Mouse (Mus musculus) MEL (cell line): Measurements from ENCODE around the gene Hagh. TPM values are rescaled to one million over a fixed set of nuclear protein-coding genes. Genes with fewer than 3 reads are reported as not detected.

Source experiments
- DNase-seq: peaks from one replicate; pipeline ENCODE4 v3.0.0; 2011; ENCODE audit warnings: low read depth, low spot score
- H3K27ac ChIP-seq: 2 replicates; pipeline ENCODE4 v1.5.1; 2012; ENCODE audit warnings: low read depth, mild to moderate bottlenecking, control low read depth, low read length, moderate library complexity; ENCODE audit not compliant: control insufficient read depth
- H3K27me3 ChIP-seq, 2 experiments: fragments of 150-350 bp in 1 of 2; sonication (generic) in 1 of 2; 2 replicates each; pipeline ENCODE4 v1.6.1; 2012; ENCODE audit warnings: low read length in 2 of 2, mild to moderate bottlenecking in 2 of 2, improper control_type of control experiment in 1 of 2, moderate library complexity in 1 of 2; ENCODE audit not compliant: insufficient read depth in 2 of 2, control insufficient read depth in 1 of 2
- H3K36me3 ChIP-seq, 2 experiments: 2 replicates each; pipeline ENCODE4 v1.6.1; 2012 to 2014; ENCODE audit warnings: low read length in 2 of 2, improper control_type of control experiment in 1 of 2, inconsistent platforms in 1 of 2, mild to moderate bottlenecking in 1 of 2; ENCODE audit not compliant: insufficient read depth in 2 of 2, control insufficient read depth in 1 of 2
- H3K4me1 ChIP-seq, 2 experiments: fragments of 150-350 bp in 1 of 2; sonication (generic) in 1 of 2; 2 replicates each; pipeline ENCODE4 v1.6.1; 2012; ENCODE audit warnings: low read length in 2 of 2, improper control_type of control experiment in 1 of 2, mild to moderate bottlenecking in 1 of 2; ENCODE audit not compliant: insufficient read depth in 2 of 2, control insufficient read depth in 1 of 2
- H3K4me3 ChIP-seq, 2 experiments: fragments of 150-350 bp in 1 of 2; sonication (generic) in 1 of 2; 2 replicates each; pipeline ENCODE4 v1.5.1; 2012; ENCODE audit warnings: low read depth in 2 of 2, low read length in 2 of 2, mild to moderate bottlenecking in 2 of 2, moderate library complexity in 2 of 2, control low read depth in 1 of 2, improper control_type of control experiment in 1 of 2; ENCODE audit not compliant: control insufficient read depth in 1 of 2, insufficient read depth in 1 of 2
- H3K79me2 ChIP-seq: 2 replicates; pipeline ENCODE4 v1.6.1; 2012; ENCODE audit warnings: mild to moderate bottlenecking, low read length, moderate library complexity; ENCODE audit not compliant: control insufficient read depth, poor library complexity, insufficient read depth
- H3K9ac ChIP-seq: 2 replicates; pipeline ENCODE4 v1.6.1; 2012; ENCODE audit warnings: low read depth, mild to moderate bottlenecking, control low read depth, low read length, moderate library complexity; ENCODE audit not compliant: control insufficient read depth, poor library complexity, severe bottlenecking
- H3K9me3 ChIP-seq: fragments of 150-350 bp; sonication (generic); replicated peaks from 2 replicates; pipeline ENCODE4 v1.6.1; 2012; ENCODE audit warnings: mild to moderate bottlenecking, low read length, improper control_type of control experiment, moderate library complexity; ENCODE audit not compliant: insufficient read depth
- CHD1 ChIP-seq: IDR thresholded peaks from 2 replicates; pipeline ENCODE4 v1.6.1; 2012; ENCODE audit warnings: low read depth, mild to moderate bottlenecking, inconsistent platforms, low read length, improper control_type of control experiment
- CHD2 ChIP-seq: IDR thresholded peaks from 2 replicates; pipeline ENCODE4 v1.6.1; 2011; ENCODE audit warnings: low read length, improper control_type of control experiment
- E2F4 ChIP-seq: IDR thresholded peaks from 2 replicates; pipeline ENCODE4 v1.6.1; 2011; ENCODE audit warnings: low read depth, low read length, improper control_type of control experiment, borderline replicate concordance
- ELF1 ChIP-seq: IDR thresholded peaks from 2 replicates; pipeline ENCODE4 v1.6.1; 2014; ENCODE audit warnings: low read depth, mild to moderate bottlenecking, inconsistent platforms, low read length, improper control_type of control experiment, moderate library complexity
- EP300 ChIP-seq, 2 experiments: IDR thresholded peaks; 2 replicates each; pipeline ENCODE4 v1.6.1; 2011; ENCODE audit warnings: improper control_type of control experiment in 2 of 2, low read length in 2 of 2, low read depth in 1 of 2, mild to moderate bottlenecking in 1 of 2
- ETS1 ChIP-seq: IDR thresholded peaks from 2 replicates; pipeline ENCODE4 v1.6.1; 2012; ENCODE audit warnings: low read depth, mild to moderate bottlenecking, inconsistent platforms, low read length, improper control_type of control experiment, moderate library complexity
- GABPA ChIP-seq: IDR thresholded peaks from 2 replicates; pipeline ENCODE4 v1.6.1; 2012; ENCODE audit warnings: low read depth, mild to moderate bottlenecking, inconsistent platforms, low read length, improper control_type of control experiment, moderate library complexity
- GATA1 ChIP-seq: IDR thresholded peaks from 2 replicates; pipeline ENCODE4 v1.6.1; 2011; ENCODE audit warnings: low read depth, low read length, improper control_type of control experiment
- HCFC1 ChIP-seq: IDR thresholded peaks from 2 replicates; pipeline ENCODE4 v1.6.1; 2012; ENCODE audit warnings: low read depth, mild to moderate bottlenecking, inconsistent platforms, low read length, improper control_type of control experiment, moderate library complexity
- JUND ChIP-seq: IDR thresholded peaks from 2 replicates; pipeline ENCODE4 v1.6.1; 2011; ENCODE audit warnings: low read depth, mild to moderate bottlenecking, improper control_type of control experiment, low read length
- MAX ChIP-seq: IDR thresholded peaks from 2 replicates; pipeline ENCODE4 v1.6.1; 2011; ENCODE audit warnings: low read length, improper control_type of control experiment
- MAZ ChIP-seq: IDR thresholded peaks from 2 replicates; pipeline ENCODE4 v1.6.1; 2012; ENCODE audit warnings: low read depth, mild to moderate bottlenecking, inconsistent platforms, low read length, improper control_type of control experiment
- MXI1 ChIP-seq: IDR thresholded peaks from 2 replicates; pipeline ENCODE4 v1.6.1; 2011; ENCODE audit warnings: mild to moderate bottlenecking, low read depth, low read length, improper control_type of control experiment
- MYB ChIP-seq: IDR thresholded peaks from 2 replicates; pipeline ENCODE4 v1.6.1; 2011; ENCODE audit warnings: mild to moderate bottlenecking, low read depth, low read length, improper control_type of control experiment
- NELFE ChIP-seq: IDR thresholded peaks from 2 replicates; pipeline ENCODE4 v1.6.1; 2011; ENCODE audit warnings: low read depth, low read length, improper control_type of control experiment
- NRF1 ChIP-seq: IDR thresholded peaks from 2 replicates; pipeline ENCODE4 v1.6.1; 2014; ENCODE audit warnings: low read depth, mild to moderate bottlenecking, inconsistent platforms, low read length, improper control_type of control experiment, moderate library complexity; ENCODE audit not compliant: poor library complexity, insufficient read depth, severe bottlenecking
- POLR2A ChIP-seq, 2 experiments: IDR thresholded peaks; 2 replicates each; pipeline ENCODE4 v1.6.1; 2011 to 2012; ENCODE audit warnings: low read length in 2 of 2, mild to moderate bottlenecking in 2 of 2, control low read depth in 1 of 2, improper control_type of control experiment in 1 of 2, low read depth in 1 of 2, moderate library complexity in 1 of 2; ENCODE audit not compliant: control insufficient read depth in 1 of 2, insufficient read depth in 1 of 2, poor library complexity in 1 of 2
- POLR2AphosphoS2 ChIP-seq: IDR thresholded peaks from 2 replicates; pipeline ENCODE4 v1.6.1; 2011; ENCODE audit warnings: low read length, improper control_type of control experiment
- POLR2AphosphoS5 ChIP-seq: IDR thresholded peaks from 2 replicates; pipeline ENCODE4 v1.6.1; 2012; ENCODE audit warnings: low read depth, borderline replicate concordance, mild to moderate bottlenecking, inconsistent platforms, low read length, moderate library complexity, mixed read lengths
- RAD21 ChIP-seq: IDR thresholded peaks from 2 replicates; pipeline ENCODE4 v1.6.1; 2011; ENCODE audit warnings: mild to moderate bottlenecking, low read depth, low read length, improper control_type of control experiment
- SMC3 ChIP-seq: IDR thresholded peaks from 2 replicates; pipeline ENCODE4 v1.6.1; 2011; ENCODE audit warnings: low read depth, low read length, improper control_type of control experiment
- TBP ChIP-seq: IDR thresholded peaks from 2 replicates; pipeline ENCODE4 v1.8.0; 2011; ENCODE audit warnings: low read depth, low read length, improper control_type of control experiment
- UBTF ChIP-seq: IDR thresholded peaks from 2 replicates; pipeline ENCODE4 v1.6.1; 2012; ENCODE audit warnings: low read depth, mild to moderate bottlenecking, inconsistent platforms, low read length, improper control_type of control experiment, moderate library complexity, borderline replicate concordance; ENCODE audit not compliant: insufficient read depth
- USF1 ChIP-seq: IDR thresholded peaks from 2 replicates; pipeline ENCODE4 v1.6.1; 2014; ENCODE audit warnings: low read depth, mild to moderate bottlenecking, inconsistent platforms, low read length, improper control_type of control experiment, moderate library complexity
- USF2 ChIP-seq, 2 experiments: IDR thresholded peaks; 2 replicates each; pipeline ENCODE4 v1.6.1; 2011 to 2012; ENCODE audit warnings: improper control_type of control experiment in 2 of 2, low read length in 2 of 2, borderline replicate concordance in 1 of 2, inconsistent platforms in 1 of 2, low read depth in 1 of 2, mild to moderate bottlenecking in 1 of 2; ENCODE audit not compliant: insufficient read depth in 1 of 2
- ZC3H11A ChIP-seq: IDR thresholded peaks from 2 replicates; pipeline ENCODE4 v1.6.1; 2012; ENCODE audit warnings: low read depth, mild to moderate bottlenecking, inconsistent platforms, low read length, improper control_type of control experiment
- ZMIZ1 ChIP-seq: IDR thresholded peaks from 2 replicates; pipeline ENCODE4 v1.6.1; 2012; ENCODE audit warnings: low read depth, mild to moderate bottlenecking, inconsistent platforms, low read length, improper control_type of control experiment, moderate library complexity
- ZNF384 ChIP-seq: IDR thresholded peaks from 2 replicates; pipeline ENCODE4 v1.6.1; 2012; ENCODE audit warnings: low read depth, mild to moderate bottlenecking, inconsistent platforms, low read length, improper control_type of control experiment
- polyA plus RNA-seq, 2 experiments: library from polyadenylated mRNA; stranded (reverse) in 1 of 2; unstranded in 1 of 2; fragments of >175 nt in 1 of 2; fragments of >200 nt in 1 of 2; gene quantifications; 2 replicates each; pipeline versions ENCODE4 v1.2.1 to v1.2.4; 2012; ENCODE audit warnings: low replicate concordance in 2 of 2, low read depth in 1 of 2; ENCODE audit not compliant: insufficient read length in 2 of 2, insufficient read depth in 1 of 2, missing spikeins in 1 of 2
- total RNA-seq: library from RNA; depleted of rRNA; stranded (reverse); fragments of 300-350 nt; gene quantifications from 2 replicates; pipeline ENCODE4 v1.2.3, GENCODE M21; 2012

The Hagh gene
- total and polyA plus RNA-seq, 3 experiments, result 37.5 to 49.6 TPM; not detected in 1

DNA sequence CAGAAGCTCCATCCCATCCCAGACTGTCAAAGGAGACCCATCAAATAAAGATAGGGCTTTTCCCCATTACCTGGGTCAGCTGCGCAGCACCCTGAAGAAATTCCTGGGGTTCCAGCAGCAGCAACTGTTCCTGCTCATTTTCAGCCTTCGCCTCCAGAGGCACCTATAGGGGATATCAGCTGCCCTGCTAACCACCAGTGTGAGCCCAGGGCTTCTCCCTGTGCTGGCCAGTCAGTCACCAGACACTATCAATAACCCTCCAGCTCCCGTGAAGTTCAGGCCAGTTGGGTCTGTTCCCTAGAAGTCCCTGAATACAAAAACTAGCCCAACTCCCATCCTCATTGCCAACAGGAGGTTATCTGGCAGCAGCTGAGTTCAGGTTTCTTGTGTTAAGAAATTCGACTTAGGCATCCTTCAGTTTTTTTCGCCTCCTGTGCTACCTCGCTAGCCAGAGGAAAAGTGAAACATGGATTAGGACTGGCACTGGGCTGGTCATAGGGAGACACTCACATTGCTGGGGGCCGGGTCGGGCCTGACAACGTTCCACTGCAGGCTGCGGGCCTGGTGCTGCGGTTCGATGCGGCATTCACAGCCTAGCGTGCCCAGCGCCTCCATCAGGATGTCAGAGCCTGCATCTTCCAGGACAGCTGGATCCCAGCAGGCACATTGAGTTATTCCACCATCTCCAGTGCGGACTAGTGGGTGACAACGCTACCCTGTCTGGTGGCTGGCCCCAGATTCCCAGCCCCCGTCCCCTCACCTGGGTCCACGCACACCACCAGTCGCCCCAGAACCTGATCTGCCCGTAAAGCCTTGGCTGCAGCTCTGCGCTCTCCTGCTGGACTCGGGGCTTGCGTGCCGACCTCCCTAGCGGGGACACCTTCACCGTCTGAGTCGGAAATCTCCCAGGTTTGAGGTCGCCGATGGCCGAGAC is 54.4 kb downstream of the Hagh start:
- TF ChIP-seq NELFE (no peak), GATA1 (no peak), MYB (no peak), E2F4 (no peak), GABPA (no peak), USF2 (IDR thresholded peaks at IDR 0.05; ENCODE audit: borderline replicate concordance in 1 of 2, insufficient read depth in 1 of 2, low read depth in 1 of 2, low read length in 2 of 2) (no peak), CHD2 (no peak), NRF1 (no peak), MAX (no peak), ETS1 (no peak)

DNA sequence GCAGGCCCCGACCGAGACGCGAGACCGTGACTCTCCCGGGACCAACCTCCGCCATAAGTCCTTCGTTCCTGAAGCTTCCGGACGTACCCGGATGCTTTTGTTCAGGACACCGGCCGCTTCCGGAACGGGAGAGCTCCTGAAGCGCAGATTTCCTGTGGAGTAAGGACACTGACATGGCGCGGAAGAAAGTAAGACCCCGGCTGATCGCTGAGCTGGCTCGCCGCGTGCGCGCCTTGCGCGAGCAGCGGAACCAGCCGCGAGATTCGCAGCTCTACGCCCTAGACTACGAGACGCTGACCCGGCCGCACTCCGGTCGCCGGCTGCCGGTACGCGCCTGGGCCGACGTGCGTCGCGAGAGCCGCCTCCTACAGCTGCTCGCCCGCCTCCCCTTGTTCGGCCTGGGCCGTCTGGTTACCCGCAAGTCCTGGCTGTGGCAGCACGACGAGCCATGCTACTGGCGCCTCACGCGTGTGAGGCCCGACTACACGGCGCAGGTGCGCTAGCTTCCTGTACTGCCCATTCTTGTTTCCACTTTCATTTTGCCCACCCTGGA is 55.1 kb downstream of the Hagh start, which contains the start of the genes Eme2 and Mrps34:
Gene Eme2 (minus strand): TSS at position 93 of the 553 bp plus-strand sequence.
Gene Mrps34 (plus strand): TSS at position 122 of the 553 bp plus-strand sequence.
- Histone ChIP-seq H3K4me3 (peak within 1 kb of the TSS; percentile 80 to 94), H3K79me2 (peaks cover 34% of the 10 kb centered on the region), H3K9me3 (no peaks in the 10 kb centered on the region), H3K36me3 (peaks cover 0 to 7% of the 10 kb centered on the region in 2 experiments; a peak in 2 of 4 replicates), H3K4me1 (peaks cover 0 to 16% of the 10 kb centered on the region in 2 experiments; a peak in 2 of 4 replicates), H3K9ac (peak within 1 kb of the TSS; percentile 95), H3K27ac (peak within 1 kb of the TSS; percentile 65), H3K27me3 (no peaks in the 10 kb centered on the region)
- DNase-seq, result peak; percentile 95
- TF ChIP-seq GATA1 (no peak), MAZ (no peak), CHD1 (0 out of 2 replicates have a peak, but pooled peaks have one; percentile 83), ETS1 (0 out of 2 replicates have a peak, but pooled peaks have one; percentile 47), JUND (no peak), POLR2AphosphoS2 (peak; percentile 92), ZC3H11A (no peak), NELFE (peak; percentile 91), HCFC1 (peak; percentile 90), USF1 (no peak), RAD21 (no peak), UBTF (0 out of 2 replicates have a peak, but pooled peaks have one; percentile 80), NRF1 (0 out of 2 replicates have a peak, but pooled peaks have one; percentile 27), POLR2A (IDR thresholded peaks at IDR 0.05; ENCODE audit: control insufficient read depth in 1 of 2, insufficient read depth in 1 of 2, low read depth in 1 of 2, low read length in 2 of 2, poor library complexity in 1 of 2) (peak; percentile 70 to 93; a peak in 3 of 4 replicates), TBP (peak; percentile 87), POLR2AphosphoS5 (no peak), ZNF384 (no peak), ZMIZ1 (peak; percentile 81), EP300 (IDR thresholded peaks at IDR 0.05; ENCODE audit: low read depth in 1 of 2, low read length in 2 of 2) (no peak), SMC3 (no peak), MXI1 (peak; percentile 76), E2F4 (no peak), ELF1 (peak; percentile 88)

More for the DNA sequence above, 54.4 kb downstream of the Hagh start:
- Histone ChIP-seq H3K27me3 (no peaks in the 10 kb centered on the region), H3K9ac (peak overlapping the region; percentile 95), H3K79me2 (peaks cover 34% of the 10 kb centered on the region), H3K36me3 (peaks cover 0 to 7% of the 10 kb centered on the region in 2 experiments; a peak in 2 of 4 replicates), H3K9me3 (no peaks in the 10 kb centered on the region), H3K4me1 (peaks cover 0 to 16% of the 10 kb centered on the region in 2 experiments; a peak in 2 of 4 replicates), H3K27ac (peak overlapping the region; percentile 65), H3K4me3 (peak overlapping the region; percentile 80 to 94)
- DNase-seq, result no peak
